Mouse (Mus musculus): ENCODE data around the gene Rrp36. TPM values are rescaled to one million over a fixed set of nuclear protein-coding genes. Genes with fewer than 3 reads are reported as not detected.

Gene Rrp36
- polyA plus RNA-seq, 2 experiments: 11.4 to 20.3 TPM

- WGBS (ENCODE audit: insufficient replicate concordance): 69% methylated on average over 6 of the region's 6 CpGs
- H3K27ac ChIP-seq: no peak overlapping the region
- no peak for DNase-seq (ENCODE audit: low read depth in 3 of 3, low spot score in 3 of 3)
- H3K4me2 ChIP-seq (ENCODE audit: low read depth): no peak overlapping the region
- peaks cover 7 to 9% of the 10 kb centered on the region in 2 experiments for H3K4me1 ChIP-seq (replicated peaks; ENCODE audit: control insufficient read depth in 2 of 2, insufficient read depth in 2 of 2, low read length in 1 of 2)
- H3K4me3 ChIP-seq (ENCODE audit: insufficient read depth in 1 of 2, low read depth in 2 of 2, low read length in 2 of 2): no peak overlapping the region
- no peaks in the 10 kb centered on the region; the same call in 1 of the 2 replicates for H3K36me3 ChIP-seq (replicated peaks; ENCODE audit: control insufficient read depth, insufficient read depth, low read depth)
- H3K27me3 ChIP-seq (ENCODE audit: control insufficient read depth, insufficient read depth, low read length): no peaks in the 10 kb centered on the region
- no peak for ATAC-seq (ENCODE audit: insufficient read depth)
- no peak overlapping the region for H3K9ac ChIP-seq (replicated peaks)
- H3K9me3 ChIP-seq (ENCODE audit: control insufficient read depth, low read length): no peaks in the 10 kb centered on the region
- no peak for TF ChIP-seq CTCF (IDR thresholded peaks at IDR 0.05; ENCODE audit: low read depth)
- TF ChIP-seq EP300 (IDR thresholded peaks at IDR 0.05; ENCODE audit: low read depth): no peak
Measured at GRCm38 (mm10) chr17:46656054-46656453, 18.1 kb downstream of the Rrp36 start.

- DNase-seq (ENCODE audit: low read depth in 3 of 3, low spot score in 3 of 3) (no peak), ATAC-seq (ENCODE audit: insufficient read depth) (no peak)
- Histone ChIP-seq H3K9ac (replicated peaks) (no peak overlapping the region), H3K36me3 (replicated peaks; ENCODE audit: control insufficient read depth, insufficient read depth, low read depth) (no peaks in the 10 kb centered on the region; the same call in none of the 2 replicates), H3K4me3 (ENCODE audit: insufficient read depth in 1 of 2, low read depth in 2 of 2, low read length in 2 of 2) (no peak overlapping the region), H3K4me1 (replicated peaks; ENCODE audit: control insufficient read depth in 2 of 2, insufficient read depth in 2 of 2, low read length in 1 of 2) (peaks cover 13 to 22% of the 10 kb centered on the region in 2 experiments), H3K4me2 (ENCODE audit: low read depth) (peak overlapping the region; percentile 90), H3K9me3 (ENCODE audit: control insufficient read depth, low read length) (no peaks in the 10 kb centered on the region), H3K27me3 (ENCODE audit: control insufficient read depth, insufficient read depth, low read length) (no peaks in the 10 kb centered on the region), H3K27ac (no peak overlapping the region)
- WGBS (ENCODE audit: insufficient replicate concordance): 74% methylated on average over 20 of the region's 20 CpGs
- TF ChIP-seq CTCF (IDR thresholded peaks at IDR 0.05; ENCODE audit: low read depth): no peak
- no peak for TF ChIP-seq EP300 (IDR thresholded peaks at IDR 0.05; ENCODE audit: low read depth)
Measured at GRCm38 (mm10) chr17:46651755-46652547, 22.2 kb downstream of the Rrp36 start.

GRCm38 (mm10) chr17:46651292-46651691 is 22.9 kb downstream of the Rrp36 start:
- H3K27ac ChIP-seq: no peak overlapping the region; the same call in 1 of the 2 replicates
- WGBS (ENCODE audit: insufficient replicate concordance): 71% methylated on average over 17 of the region's 17 CpGs
- ATAC-seq (ENCODE audit: insufficient read depth) (no peak), DNase-seq (ENCODE audit: low read depth in 3 of 3, low spot score in 3 of 3) (no peak)
- peak overlapping the region; percentile 90 for H3K4me2 ChIP-seq (ENCODE audit: low read depth)
- no peaks in the 10 kb centered on the region for H3K27me3 ChIP-seq (ENCODE audit: control insufficient read depth, insufficient read depth, low read length)
- no peaks in the 10 kb centered on the region; the same call in none of the 2 replicates for H3K36me3 ChIP-seq (replicated peaks; ENCODE audit: control insufficient read depth, insufficient read depth, low read depth)
- TF ChIP-seq CTCF (IDR thresholded peaks at IDR 0.05; ENCODE audit: low read depth): no peak
- TF ChIP-seq EP300 (IDR thresholded peaks at IDR 0.05; ENCODE audit: low read depth): no peak
- H3K4me1 ChIP-seq (replicated peaks; ENCODE audit: control insufficient read depth in 2 of 2, insufficient read depth in 2 of 2, low read length in 1 of 2): peaks cover 17 to 26% of the 10 kb centered on the region in 2 experiments
- H3K9ac ChIP-seq (replicated peaks): peak overlapping the region; percentile 62
- no peaks in the 10 kb centered on the region for H3K9me3 ChIP-seq (ENCODE audit: control insufficient read depth, low read length)
- H3K4me3 ChIP-seq (ENCODE audit: insufficient read depth in 1 of 2, low read depth in 2 of 2, low read length in 2 of 2): peak overlapping the region; percentile 55 to 63

- H3K4me1 ChIP-seq (replicated peaks; ENCODE audit: control insufficient read depth in 2 of 2, insufficient read depth in 2 of 2, low read length in 1 of 2): peaks cover 17 to 26% of the 10 kb centered on the region in 2 experiments
- peak within 1 kb of the TSS; percentile 90 for H3K4me2 ChIP-seq (ENCODE audit: low read depth)
- DNase-seq (ENCODE audit: low read depth in 3 of 3, low spot score in 3 of 3) (peak; percentile 71 to 77 (median 75)), ATAC-seq (ENCODE audit: insufficient read depth) (peak; percentile 79)
- H3K27ac ChIP-seq: peak within 1 kb of the TSS; percentile 23
- under 1% methylated on average over 58 of the region's 58 CpGs for WGBS (ENCODE audit: insufficient replicate concordance)
- H3K27me3 ChIP-seq (ENCODE audit: control insufficient read depth, insufficient read depth, low read length): no peaks in the 10 kb centered on the region
- H3K9ac ChIP-seq (replicated peaks): peak within 1 kb of the TSS; percentile 62
- H3K36me3 ChIP-seq (replicated peaks; ENCODE audit: control insufficient read depth, insufficient read depth, low read depth): no peaks in the 10 kb centered on the region; the same call in none of the 2 replicates
- H3K4me3 ChIP-seq (ENCODE audit: insufficient read depth in 1 of 2, low read depth in 2 of 2, low read length in 2 of 2): peak within 1 kb of the TSS; percentile 55 to 63
- H3K9me3 ChIP-seq (ENCODE audit: control insufficient read depth, low read length): no peaks in the 10 kb centered on the region
- no peak for TF ChIP-seq CTCF (IDR thresholded peaks at IDR 0.05; ENCODE audit: low read depth)
- no peak for TF ChIP-seq EP300 (IDR thresholded peaks at IDR 0.05; ENCODE audit: low read depth)
Measured at GRCm38 (mm10) chr17:46650232-46651031, 23.7 kb downstream of the Rrp36 start, which contains the start of gene Cul7. Gene Cul7, plus strand, starts transcription at chr17:46650337.
